Mouse (Mus musculus): ENCODE data around the gene Maml1.

Maml1 gene

DNA sequence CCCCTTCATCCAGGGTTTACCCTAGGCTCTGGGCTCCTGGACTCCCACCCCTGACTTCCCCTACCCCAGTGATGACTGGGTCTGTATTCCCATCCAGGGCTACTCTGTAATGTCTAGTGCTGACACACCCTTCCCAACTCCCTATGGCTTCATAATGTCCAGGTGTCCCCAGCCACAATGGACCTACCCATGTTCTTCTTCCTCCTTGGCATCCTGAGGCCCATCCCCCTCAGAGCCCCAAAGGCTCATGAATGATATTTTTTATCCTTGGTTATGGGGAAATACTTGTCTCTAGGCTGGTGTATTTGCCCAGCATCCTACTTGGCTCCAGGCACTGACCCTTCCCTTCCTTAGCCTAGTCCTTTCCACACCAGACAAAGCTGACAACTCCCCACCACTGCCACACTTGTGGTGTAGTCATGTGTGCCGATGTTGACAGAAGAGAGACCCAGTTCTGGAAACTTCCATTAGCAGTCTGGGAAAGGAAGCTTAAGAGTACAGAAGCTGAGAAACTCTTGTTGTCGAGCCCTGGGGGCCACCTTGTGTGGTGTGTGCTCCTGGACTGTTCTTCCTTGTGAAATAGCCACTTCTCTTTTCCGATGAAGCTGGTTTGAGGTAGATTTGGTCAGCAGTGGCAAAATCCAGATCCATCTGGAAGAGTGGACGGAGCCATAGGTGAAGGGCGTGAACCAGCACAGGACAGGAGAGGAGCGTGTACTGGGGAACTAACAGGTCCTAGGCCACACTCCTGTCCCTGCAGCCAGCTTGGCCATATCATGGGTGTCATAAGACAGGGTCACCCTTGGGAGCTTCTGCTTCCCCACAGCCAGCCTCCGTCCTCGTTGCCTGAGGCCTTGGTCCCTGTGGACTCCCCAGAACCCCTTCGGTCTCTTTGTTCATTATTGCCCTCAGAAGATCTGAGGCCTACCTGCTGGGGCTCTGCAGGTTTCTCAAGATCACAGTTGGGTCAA is 53.0 kb downstream of the Maml1 start:
- DNase-seq (ENCODE audit: low spot score) = no peak

DNA sequence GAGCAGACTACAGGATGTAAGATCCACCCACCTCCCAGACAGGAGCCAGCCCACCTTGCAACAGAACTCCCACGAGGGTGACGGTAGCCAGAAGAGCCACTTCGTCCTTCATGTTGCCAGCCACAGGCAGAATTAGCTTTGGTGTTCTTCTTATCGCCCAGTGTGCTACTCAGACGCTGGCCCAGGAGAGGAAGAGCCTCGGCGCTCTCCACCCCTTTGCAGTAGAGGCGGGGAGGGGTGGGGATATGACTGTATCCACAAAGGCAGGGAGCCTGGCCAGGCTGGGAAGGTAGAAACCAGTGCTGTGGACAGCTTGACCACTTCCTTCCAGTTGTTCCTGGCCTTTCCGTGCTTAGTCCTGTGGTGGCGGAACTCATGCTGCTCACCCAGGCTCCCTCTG is 53.8 kb downstream of the Maml1 start, which contains the start of gene Ltc4s:
Ltc4s (minus strand) TSS at position 293 of the 400 bp plus-strand sequence.
- no peak for DNase-seq (ENCODE audit: low spot score)

DNA sequence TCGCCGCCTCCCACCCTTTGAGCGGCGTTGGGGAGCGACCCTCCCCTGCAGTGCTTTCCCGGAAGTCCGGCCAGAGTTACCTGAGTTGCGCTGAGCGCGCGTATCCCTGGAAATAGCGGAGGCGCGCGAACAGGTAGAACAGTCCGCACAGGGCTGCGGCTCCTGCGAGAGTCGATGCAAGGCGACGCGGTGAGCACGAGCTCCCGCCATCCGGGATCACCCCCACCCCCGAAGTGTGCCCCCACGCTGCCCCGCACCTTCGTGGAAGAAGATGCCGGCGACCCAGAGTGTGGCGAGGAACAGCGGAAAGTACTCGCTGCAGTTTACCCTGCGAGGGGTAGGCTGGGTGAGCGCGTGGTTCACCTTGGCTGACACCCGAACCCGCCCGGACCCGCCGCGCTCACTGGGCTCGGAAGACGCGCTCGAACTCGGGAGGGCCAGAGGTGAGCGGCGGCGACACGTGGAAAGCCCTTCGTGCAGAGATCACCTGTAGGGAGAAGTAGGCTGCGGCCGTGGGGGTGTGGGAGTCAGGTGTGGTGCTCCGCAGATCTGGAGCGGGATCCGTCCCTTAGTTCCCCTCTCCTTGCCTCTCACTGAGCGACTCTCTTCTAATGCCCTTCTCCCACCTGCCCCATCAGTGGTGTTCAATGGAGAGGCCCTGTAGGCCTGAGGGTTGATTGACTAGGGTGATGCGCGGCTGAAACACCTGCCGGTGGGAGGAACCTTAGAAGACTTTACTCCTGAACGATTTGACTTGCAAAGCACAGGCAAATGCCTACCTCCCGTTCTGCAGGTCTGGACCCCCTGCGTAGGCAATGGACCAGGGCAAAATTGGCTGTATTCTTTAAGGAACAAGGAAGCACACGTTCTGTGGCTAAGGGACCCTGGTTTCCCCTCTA is 54.9 kb downstream of the Maml1 start:
- DNase-seq (ENCODE audit: low spot score) = no peak

DNA sequence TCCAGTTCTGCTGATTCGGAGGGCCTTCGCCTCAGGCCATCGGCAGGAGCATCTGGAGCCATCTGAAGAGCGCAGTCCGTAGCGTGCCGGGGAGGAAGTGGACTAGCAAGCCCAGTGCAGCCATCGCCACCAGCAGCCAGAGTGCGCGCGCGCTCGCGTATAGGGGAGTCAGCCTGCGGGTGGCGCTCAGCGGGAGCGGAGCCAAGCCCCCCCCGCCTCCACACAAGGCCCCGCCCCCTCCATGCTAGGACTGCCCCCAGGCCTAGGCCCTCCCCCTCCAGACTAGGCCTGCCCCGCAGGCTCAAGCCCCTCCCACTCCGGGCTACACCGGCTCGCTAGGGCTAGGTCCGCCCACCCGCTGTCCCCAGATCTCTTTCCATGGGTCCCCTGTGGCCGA is 55.6 kb downstream of the Maml1 start:
- no peak for DNase-seq (ENCODE audit: low spot score)

DNA sequence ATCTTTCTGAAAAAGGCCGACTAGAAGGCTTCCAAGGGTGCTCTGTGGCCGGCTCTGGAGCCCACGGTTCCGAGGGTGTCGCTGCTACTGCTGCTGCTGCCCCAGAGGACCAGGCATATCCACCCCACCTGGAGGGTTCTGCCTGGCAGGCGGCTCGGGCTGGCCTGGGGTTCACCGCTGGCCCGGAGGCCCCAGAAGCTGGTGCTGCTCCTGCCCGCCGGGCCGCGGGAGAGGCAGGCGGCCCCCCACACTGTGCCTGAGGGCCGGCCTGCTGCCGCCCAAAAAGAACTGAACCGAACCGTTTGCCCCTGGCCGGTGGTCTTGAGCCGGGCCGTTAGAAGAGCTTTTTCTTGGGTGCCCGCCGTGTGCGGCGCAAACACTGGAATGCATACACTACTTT is 57.5 kb downstream of the Maml1 start:
- no peak for DNase-seq (ENCODE audit: low spot score)

DNA sequence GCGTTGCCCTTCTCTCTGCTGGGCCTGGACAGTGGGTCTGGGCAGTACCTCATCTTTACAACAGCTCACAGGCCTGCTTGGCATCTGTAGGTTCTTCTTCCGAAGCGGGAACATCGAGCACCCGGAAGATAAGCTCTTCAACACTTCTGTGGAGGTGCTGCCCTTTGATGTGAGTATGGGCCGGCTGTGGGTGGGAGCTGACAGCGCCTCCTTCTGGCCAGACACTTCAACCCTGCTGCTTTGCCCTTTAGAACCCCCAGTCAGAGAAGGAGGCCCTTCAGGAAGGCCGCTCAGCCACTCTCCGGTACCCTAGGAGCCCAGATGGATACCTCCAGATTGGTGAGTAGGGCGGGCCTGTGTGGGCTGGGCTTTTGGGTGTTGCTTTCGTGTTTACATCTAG is 58.1 kb downstream of the Maml1 start:
- DNase-seq (ENCODE audit: low spot score) = no peak

DNA sequence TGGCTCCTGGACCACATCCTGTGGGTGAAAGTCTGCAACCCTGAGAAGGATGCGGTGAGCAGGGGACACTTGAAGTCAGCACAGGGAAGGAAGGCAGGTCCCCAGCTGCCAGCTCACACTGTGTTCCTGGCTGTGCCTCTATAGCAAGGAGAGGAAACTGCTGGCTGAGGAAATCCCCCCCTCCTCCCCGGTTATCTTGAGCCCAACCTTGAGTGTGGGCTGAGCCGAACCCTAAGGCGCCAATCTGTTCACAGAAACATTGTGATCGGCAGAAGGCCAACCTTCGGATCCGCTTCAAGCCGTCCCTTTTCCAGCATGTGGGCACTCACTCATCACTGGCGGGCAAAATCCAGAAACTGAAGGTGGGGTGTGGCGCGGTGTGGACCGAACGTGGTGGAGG is 59.1 kb downstream of the Maml1 start:
- no peak for DNase-seq (ENCODE audit: low spot score)

DNA sequence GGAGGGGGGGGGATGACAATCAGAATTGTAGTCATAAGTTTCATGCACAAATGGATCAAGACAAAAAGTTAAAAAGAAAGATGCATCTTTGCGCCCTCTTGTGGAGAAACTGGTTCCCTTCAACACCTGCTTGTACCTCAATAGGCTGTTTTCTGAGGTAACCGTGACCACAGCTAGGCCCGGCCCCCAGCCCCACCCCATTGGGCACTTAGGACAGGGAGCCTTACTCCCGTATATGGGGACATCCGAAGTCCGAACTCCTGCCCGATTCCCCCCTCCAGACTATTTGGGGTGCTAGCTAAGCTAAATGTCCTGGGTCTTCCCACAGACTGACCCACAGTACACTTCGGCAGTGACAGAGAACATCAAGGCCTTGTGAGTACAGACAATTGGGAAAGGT is 60.7 kb downstream of the Maml1 start:
- DNase-seq (ENCODE audit: low spot score) = peak; percentile 84

DNA sequence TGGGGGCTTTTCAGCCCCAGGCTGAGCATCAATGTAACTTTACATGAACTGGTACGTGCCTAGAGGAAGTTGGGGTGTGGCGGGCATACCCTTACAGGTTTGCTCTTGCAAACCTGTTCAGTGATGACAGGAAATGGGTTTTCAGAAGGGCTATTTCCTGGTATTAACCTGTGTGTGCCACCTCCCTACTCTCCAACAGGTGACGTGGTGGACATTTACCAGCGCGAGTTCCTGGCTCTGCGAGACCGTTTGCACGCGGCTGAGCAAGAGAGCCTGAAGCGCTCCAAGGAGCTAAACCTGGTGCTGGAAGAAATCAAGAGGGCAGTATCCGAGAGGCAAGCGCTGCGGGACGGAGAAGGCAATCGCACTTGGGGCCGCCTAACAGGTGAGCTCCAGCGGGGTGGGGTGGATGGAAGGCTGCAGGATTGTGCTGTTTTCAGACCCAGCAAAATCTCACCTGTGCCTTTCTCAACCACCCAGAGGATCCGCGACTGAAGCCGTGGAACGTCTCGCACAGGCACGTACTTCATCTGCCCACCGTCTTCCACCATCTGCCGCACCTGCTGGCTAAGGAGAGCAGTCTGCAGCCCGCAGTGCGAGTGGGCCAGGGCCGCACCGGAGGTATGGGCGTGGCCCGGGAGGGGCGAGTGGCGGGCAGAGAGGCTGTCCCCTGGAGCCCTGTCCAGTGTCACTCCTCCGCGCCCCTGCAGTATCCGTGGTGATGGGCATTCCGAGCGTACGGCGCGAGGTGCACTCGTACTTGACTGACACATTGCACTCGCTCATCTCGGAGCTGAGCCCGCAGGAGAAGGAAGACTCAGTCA is 61.4 kb downstream of the Maml1 start:
- DNase-seq (ENCODE audit: low spot score) = no peak

DNA sequence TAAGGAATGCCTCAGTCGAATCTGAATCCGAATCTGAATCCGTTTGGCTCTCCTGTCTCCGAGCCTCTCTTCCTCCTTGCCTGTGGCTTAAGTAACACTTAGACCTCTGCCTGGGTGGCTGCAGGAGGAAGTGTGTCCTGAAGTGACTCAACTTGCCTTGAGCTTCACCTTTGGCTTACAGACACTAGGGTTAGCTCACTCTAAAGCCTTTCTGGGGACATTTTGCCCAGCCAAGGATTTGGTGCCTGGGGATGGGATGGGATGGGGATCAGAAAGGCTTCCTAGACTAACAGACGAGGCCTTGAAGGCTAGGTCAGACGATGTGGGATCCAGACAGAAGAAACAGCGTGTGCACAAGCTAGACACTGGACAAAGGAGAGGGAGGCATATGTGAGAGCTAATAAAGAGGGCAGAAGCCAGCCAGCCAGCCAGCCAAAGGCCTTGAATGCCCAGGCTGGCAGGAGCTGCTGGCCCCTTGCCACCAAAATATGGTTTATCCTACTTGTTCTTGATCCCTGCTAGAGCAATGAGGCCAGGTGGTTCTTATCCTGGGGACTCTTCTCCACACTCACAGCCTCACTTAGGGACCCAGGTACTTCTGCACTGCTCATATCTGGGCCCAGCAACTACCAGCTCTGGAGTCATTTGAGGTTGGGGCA is 62.7 kb downstream of the Maml1 start:
- DNase-seq (ENCODE audit: low spot score) = no peak

DNA sequence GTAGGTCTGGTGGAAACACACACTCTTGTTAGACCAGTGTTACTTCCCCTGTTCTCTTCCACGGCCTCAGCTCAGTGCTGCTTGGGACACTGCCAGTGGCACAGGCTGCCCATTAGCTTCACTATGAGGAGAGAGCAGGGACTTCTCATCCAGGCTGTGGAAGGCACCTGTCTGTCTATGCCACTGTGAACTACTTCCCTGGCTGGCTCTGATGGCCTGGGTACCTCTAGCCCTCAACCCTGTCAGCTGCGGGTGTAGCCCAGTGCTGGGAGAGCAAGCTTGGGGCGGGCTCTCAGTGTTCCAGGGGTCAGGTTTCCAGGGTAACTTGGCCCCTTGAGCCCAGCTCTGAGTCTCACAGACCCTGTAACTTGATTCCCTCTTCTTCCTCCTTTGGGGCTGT is 63.3 kb downstream of the Maml1 start:
- DNase-seq (ENCODE audit: low spot score) = no peak

DNA sequence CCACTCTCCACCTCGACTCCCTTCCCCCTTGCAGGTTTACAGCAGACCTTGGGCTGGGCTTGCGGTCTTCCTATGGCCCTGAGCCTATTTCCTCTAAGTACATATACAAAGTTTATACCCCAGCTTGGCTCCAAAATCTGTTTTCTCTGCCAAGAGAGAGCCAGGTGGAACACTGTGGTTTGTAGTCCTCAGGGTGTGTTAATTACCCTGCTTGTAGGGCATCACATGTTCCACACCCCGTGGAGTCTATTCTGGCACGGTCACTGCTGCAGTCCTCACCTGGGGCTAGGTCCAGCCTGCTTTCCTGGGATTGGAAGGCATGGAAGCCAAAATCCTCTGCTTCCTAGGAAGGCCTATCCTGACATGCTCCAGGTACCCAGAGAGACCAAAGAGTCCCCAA is 64.4 kb downstream of the Maml1 start:
- no peak for DNase-seq (ENCODE audit: low spot score)

DNA sequence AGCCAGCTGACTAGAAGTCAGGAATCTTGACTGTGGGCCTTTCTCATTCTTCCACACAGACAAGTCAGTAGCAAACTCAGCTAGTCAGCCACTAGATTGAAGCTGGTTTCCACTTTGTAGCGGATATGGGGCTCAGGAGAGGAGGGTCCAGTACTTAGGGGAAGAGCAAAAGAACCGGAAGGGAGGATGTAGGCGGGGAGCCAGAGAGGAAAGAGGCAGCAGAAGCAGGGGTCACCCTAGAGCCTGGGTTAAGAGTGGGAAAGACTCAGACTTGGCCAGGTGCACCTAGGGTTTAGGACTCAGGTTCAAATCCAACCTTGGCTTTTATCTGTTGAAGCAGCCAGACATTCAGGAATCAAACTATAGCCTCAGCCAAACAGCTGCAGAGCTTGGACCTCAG is 64.9 kb downstream of the Maml1 start:
- DNase-seq (ENCODE audit: low spot score) = no peak

DNA sequence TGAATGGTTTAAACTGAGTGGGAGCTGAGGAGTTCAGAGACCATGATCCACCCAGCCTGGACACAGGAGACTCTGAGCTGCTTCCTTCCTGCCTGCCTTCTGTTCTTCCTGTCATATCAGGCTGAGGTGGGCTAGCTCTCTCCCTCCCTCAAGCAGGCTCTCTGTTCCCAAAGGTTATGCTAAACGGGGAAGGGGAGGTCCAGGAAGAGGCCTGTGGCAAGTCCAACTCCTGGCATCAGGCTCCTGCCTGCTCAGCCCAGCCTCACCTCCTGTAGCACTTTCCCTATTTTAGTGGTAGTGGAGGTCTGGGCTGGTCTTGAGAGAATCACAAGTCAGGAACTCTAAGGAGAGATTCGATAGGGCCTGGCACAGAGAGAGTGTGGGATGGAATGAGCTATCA is 65.7 kb downstream of the Maml1 start:
- no peak for DNase-seq (ENCODE audit: low spot score)

DNA sequence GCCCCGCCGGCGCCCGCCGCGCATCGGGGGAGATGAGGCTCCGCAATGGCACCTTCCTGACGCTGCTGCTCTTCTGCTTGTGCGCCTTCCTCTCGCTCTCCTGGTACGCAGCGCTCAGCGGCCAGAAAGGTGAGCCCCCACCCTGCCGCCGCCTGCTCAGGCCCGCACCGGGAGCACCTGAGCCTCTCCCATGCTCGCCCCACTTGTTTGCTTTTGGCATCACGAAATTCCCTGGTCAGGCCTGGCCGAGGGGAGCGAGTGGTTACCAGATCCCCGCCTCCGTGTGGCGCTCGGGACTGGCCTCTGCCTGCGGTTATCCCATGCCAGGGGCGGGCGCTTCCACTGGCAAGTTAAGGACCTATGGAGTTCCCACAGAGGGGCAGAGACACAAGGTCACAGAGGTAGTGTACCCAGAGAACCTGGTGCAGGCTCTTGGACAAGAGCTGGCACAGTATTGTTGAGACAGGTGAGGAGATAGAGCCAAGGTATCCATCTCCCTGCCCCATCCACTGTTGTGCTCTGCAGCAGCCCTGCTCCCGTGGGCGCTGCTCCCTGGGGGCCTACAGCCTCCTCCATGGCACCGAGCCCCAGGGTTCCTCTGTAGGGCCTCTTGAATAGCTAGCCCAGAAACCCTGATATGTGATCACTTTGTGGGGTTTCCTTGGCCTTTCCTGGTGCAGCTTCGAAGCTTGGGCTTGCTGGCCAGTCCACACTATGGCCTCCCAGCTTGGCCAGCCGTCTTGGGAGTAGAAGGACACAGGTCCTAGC is 66.3 kb downstream of the Maml1 start:
- DNase-seq (ENCODE audit: low spot score) = peak; percentile 74

DNA sequence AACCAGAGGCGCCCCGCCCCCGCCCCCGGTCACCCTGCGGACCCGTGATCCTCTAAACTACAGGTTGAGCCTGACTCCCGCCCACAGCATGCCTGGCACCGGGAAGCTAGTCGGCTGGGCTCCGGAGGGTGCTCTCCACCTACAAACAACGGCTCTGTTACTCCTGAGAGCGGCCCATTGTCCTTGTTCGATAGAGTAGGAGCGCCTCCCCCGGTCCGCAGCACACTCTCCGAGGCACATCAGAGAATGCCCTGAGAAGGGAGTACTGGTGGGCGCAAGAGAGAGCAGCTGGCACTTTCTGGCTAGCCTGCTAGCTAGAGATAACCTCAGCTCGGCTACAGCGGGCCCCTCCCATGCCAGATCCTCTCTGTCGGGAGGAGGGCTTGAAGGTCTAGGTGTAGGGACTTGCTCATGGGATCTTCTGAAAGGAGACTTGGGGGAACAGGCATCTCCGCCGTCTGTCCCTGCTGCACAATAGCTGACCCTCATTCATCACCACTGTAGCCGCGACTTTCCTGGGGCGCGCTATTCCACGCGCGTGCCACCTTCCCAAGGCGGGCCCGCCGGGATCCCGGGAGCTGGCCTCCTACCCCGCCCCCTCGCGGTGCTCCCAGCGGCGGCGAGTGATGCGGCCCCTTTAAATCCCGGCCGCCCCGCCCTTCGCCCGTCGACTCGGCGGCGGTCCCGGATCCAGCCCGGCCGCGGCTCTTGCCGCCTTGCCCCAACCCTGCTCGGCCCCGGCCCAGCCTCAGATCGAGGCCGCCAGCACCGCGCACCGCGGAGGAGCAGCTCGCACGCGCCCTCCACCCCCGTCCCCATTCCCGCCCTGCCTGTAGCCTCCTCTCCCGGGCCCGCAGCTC is 67.2 kb downstream of the Maml1 start:
- peak; percentile 89 for DNase-seq (ENCODE audit: low spot score)

DNA sequence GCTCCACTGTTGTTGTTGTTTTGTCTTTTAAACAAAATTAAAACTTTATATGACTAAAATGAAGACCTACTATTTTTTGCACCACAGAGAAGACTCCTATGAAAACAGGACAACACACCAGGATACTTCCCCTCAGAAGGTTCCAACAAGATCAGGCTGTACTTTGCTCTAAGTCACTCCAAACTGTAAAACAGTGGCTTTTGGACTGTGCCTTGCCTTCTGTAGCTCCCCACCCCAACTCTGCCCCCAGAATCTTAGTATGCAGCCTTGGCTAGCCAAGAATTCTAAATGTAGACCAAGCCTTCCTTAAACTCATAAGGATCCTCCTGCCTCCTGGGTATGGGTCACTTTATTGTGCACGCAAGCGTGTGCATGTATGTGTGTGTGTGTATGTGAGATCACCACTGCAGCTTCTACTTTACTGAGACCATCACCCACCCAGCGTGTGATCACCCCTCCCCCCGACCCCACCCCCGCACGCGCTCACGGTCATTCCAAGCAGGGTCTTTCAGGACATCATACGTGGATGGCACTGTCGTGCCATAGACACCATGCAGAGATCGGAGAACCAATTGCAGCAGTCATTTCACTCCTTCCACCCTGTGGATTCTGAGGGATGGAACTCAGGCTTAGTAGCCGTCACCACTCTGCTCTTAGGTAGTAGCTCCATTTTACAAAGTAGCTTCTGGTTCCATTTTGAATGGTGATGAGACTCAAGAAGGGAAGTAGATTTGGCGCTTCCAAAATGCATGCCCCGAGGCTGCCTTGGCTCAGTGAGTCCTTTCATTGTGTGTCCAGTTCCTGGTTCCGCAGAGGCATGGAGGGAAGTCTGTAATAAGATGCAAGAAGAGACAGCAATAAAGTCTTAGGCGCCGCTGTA is 68.1 kb downstream of the Maml1 start:
- DNase-seq (ENCODE audit: low spot score) = no peak

DNA sequence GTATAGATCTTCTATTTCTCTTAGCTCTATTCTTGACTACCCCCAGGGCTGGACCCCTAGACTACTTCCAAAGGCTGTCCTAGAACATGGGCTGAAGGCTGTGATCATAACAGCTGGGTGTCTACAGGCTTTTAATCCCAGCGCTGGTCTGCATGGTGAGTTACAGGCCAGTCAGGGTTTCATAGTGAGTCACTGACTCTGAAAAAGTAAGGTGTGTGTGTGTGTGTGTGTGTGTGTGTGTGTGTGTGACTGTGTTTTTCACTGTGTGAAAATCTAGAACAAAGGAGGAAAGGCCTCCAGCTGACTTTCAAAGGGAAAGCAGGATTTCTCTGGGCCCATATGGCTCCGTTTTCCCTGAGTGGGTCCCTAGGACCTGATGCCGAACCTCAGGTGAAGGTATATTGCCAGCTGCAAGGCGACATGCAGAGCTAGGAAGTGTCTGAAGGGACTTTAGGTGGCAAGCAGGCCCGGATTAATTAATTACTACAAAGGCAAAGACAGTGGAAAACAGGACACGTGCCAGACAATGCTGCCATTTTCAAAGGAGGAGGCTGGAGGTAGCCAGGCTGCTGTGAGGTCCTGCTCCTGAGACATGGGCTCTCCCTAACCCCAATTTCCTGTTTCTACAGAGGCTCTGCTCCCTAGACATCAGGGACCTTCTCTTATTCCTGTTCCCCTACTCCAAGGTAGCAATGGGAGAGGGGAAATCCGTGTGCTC is 69.4 kb downstream of the Maml1 start:
- no peak for DNase-seq (ENCODE audit: low spot score)
